Mouse (Mus musculus) adrenal gland, adult 8-10 months (tissue): ENCODE data around the gene Krt80. TPM values are rescaled to one million over a fixed set of nuclear protein-coding genes. Genes with fewer than 3 reads are reported as not detected.
A peak's percentile ranks its signal among the peaks of the same experiment; 100 is the strongest.

Experiments
- DNase-seq: peaks from one replicate; pipeline ENCODE4 v3.0.0; 2022
- microRNA-seq, 2 experiments: library from miRNA; unstranded; fragments of <30 nt; microRNA quantifications; one replicate each; pipeline ENCODE4 v1.2.0; 2022
- total RNA-seq, 4 experiments: library from RNA; stranded (reverse); gene quantifications; 2 replicates each; pipeline ENCODE4 v1.2.4; 2022

Krt80 gene
- total RNA-seq, 4 experiments from 2014 or later: 7.0 to 9.8 (median 8.1) TPM

- no peak for DNase-seq
Measured at GRCm38 (mm10) chr15:101316913-101317813, 52.8 kb downstream of the Krt80 start.

DNA sequence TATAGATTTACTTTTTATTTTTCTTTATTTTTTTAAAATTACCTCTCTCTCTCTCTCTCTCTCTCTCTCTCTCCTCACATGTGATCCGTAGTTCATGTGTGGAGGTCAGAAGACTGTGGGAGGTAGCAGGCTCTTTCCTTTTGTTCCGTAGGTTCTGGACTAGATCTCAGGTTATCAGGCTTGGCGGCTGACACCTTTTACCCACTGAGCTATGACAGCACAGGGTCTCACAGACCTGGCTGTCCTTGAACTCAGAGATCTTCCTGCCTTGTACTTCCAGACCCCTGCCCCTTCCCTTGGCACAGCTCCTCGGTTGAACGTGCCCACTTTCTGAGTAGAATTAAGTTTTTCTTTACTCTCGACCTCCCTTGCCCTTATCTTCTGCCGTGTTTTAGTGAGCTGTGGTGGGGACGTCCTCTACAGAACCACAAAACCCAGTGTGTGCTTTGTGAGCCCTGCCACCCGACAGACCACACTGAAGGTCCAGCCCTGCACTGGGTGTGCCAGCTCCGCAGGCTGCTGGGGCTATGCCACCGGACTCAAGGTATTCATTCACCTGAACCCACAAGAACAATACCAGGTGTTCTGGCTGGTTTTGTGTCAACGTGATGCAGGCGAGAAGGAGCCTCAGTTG is 53.6 kb downstream of the Krt80 start:
- DNase-seq: no peak

GRCm38 (mm10) chr15:101315832-101316231 is 54.1 kb downstream of the Krt80 start:
- DNase-seq: peak; percentile 86

- no peak for DNase-seq
Measured at GRCm38 (mm10) chr15:101315378-101315777, 54.6 kb downstream of the Krt80 start.

GRCm38 (mm10) chr15:101312006-101312405 is 58.0 kb downstream of the Krt80 start:
- DNase-seq: no peak

GRCm38 (mm10) chr15:101311087-101311770 is 58.7 kb downstream of the Krt80 start:
- no peak for DNase-seq

- no peak for DNase-seq
Measured at GRCm38 (mm10) chr15:101309493-101309892, 60.5 kb downstream of the Krt80 start.

- DNase-seq: no peak
Measured at GRCm38 (mm10) chr15:101308440-101309348, 61.3 kb downstream of the Krt80 start.

GRCm38 (mm10) chr15:101306459-101306858 is 63.5 kb downstream of the Krt80 start:
- DNase-seq: no peak

- no peak for DNase-seq
Measured at GRCm38 (mm10) chr15:101303830-101304229, 66.1 kb downstream of the Krt80 start.

GRCm38 (mm10) chr15:101302201-101302600 is 67.8 kb downstream of the Krt80 start:
- DNase-seq: no peak

GRCm38 (mm10) chr15:101300128-101300527 is 69.8 kb downstream of the Krt80 start:
- DNase-seq: no peak

DNA sequence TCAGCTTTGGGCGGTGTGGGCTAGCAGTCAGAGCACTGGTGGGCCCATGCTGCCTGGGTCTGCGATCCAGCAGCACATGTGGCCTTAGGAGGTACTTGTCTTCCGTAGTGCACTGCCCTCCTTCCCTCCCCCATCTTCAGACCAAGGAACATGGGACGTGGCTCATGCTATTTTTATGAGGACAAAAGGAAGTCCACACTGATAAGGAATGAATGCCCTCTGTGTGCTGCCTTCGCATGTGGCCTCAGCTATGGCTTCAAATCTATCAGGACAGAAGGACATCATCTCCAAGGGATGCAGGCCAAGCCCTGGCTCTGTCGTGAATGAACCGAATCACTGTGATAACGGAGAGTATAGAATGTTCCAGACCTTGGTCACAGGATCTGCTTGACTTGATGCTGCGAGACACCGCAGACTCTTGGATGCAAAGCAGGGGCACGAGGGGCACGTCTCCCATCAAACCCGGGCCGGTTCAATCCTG is 70.4 kb downstream of the Krt80 start:
- DNase-seq: no peak

GRCm38 (mm10) chr15:101298550-101298949 is 71.4 kb downstream of the Krt80 start:
- no peak for DNase-seq

- DNase-seq: no peak
Measured at GRCm38 (mm10) chr15:101297988-101298387, 72.0 kb downstream of the Krt80 start.

Small RNAs within 50 kb of the gene (microRNA-seq; reads per million reads assigned to microRNA genes)
- gene Mir1941: 19.6 to 28.0 reads per million in 2 experiments

Other genes with a start within 250 kb of the Krt80 start
- gene Acvrl1, start 241.6 kb downstream of the Krt80 start, total RNA-seq: 10 to 100 TPM; 14.5 to 24.7 (median 21.5) TPM
- 10 to 100 TPM in 3 of 4 experiments, 1 to 10 TPM in 1; 8.6 to 15.4 (median 12.1) TPM for gene Acvr1b, start 196.1 kb downstream of the Krt80 start, total RNA-seq
- gene Grasp, start 146.0 kb downstream of the Krt80 start, total RNA-seq: 10 to 100 TPM in 3 of 4 experiments, 1 to 10 TPM in 1; 8.8 to 19.6 (median 17.1) TPM
- gene Nr4a1, start 115.9 kb downstream of the Krt80 start, total RNA-seq: 100 to 1,000 TPM in 2 of 4 experiments, 10 to 100 TPM in 2; 42.9 to 895 (median 124) TPM
- gene Atg101, start 85.9 kb downstream of the Krt80 start, total RNA-seq: 10 to 100 TPM; 31.4 to 48.9 (median 37.0) TPM
- gene 6030408B16Rik, start 77.0 kb downstream of the Krt80 start, total RNA-seq: under 1 TPM; 0.49 to 0.91 (median 0.71) TPM
- 1 to 10 TPM; 1.1 to 3.2 (median 1.5) TPM for gene Krt7, start 40.9 kb upstream of the Krt80 start, total RNA-seq
- under 1 TPM in 1 of 4 experiments, not detected in 3; 0.17 TPM for gene Krt87, start 68.6 kb upstream of the Krt80 start, total RNA-seq
- not detected for gene Krt88, start 77.6 kb upstream of the Krt80 start, total RNA-seq
- gene Krt81, start 93.6 kb upstream of the Krt80 start, total RNA-seq: not detected
- gene Krt86, start 103.3 kb upstream of the Krt80 start, total RNA-seq: not detected
- not detected for gene Krt83, start 121.3 kb upstream of the Krt80 start, total RNA-seq
- not detected for gene Gm49425, start 147.1 kb upstream of the Krt80 start, total RNA-seq
- gene Krt84, start 162.7 kb upstream of the Krt80 start, total RNA-seq: not detected
- gene Krt82, start 180.5 kb upstream of the Krt80 start, total RNA-seq: not detected
- not detected for gene Krt90, start 192.8 kb upstream of the Krt80 start, total RNA-seq
- not detected for gene Krt75, start 203.7 kb upstream of the Krt80 start, total RNA-seq